Mouse (Mus musculus): Measurements from ENCODE around the gene Sft2d2. TPM values are rescaled to one million over a fixed set of nuclear protein-coding genes. Genes with fewer than 3 reads are reported as not detected.

Sft2d2 gene
- polyA plus RNA-seq, 1 experiment = 19.4 TPM

DNA sequence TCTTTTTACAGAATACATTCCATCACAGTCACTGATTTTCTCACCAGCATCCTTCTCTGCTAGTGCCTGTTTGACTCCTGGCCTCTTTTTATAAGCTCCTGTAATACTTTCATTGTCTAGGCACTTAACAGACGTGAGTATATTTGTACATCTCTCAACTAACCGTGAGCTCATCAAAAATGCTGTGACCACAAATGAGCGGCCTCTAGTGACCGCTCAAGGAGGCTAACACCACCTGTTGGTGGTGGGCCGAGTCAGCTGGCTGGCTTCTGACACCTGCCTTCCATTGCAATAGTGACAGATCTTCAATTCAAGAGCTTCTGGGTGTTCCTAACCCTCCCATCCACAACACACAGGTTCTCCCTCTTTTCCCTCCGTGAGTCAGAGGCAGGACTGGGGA, 10.8 kb downstream of the Sft2d2 start:
- no peaks in the 10 kb centered on the region for H3K27me3 ChIP-seq (ENCODE audit: control insufficient read depth, insufficient read depth, insufficient read length)
- H3ac ChIP-seq (ENCODE audit: control insufficient read depth, insufficient read length) = no peak overlapping the region
- no peak overlapping the region for H3K4me2 ChIP-seq (ENCODE audit: low read depth)
- TF ChIP-seq USF1 (IDR thresholded peaks at IDR 0.05; ENCODE audit: low read depth) (no peak), CEBPB (IDR thresholded peaks at IDR 0.05; ENCODE audit: insufficient read depth, poor library complexity, severe bottlenecking) (no peak), POLR2A (IDR thresholded peaks at IDR 0.05; ENCODE audit: insufficient read length, low read depth) (no peak), MYOG (IDR thresholded peaks at IDR 0.05; ENCODE audit: control insufficient read depth in 1 of 3, insufficient read depth in 1 of 3, insufficient read length in 2 of 3, low read depth in 2 of 3) (peak; percentile 9 to 89 (median 49)), POLR2AphosphoS2 (IDR thresholded peaks at IDR 0.05; ENCODE audit: insufficient read length, low read depth) (no peak), SRF (IDR thresholded peaks at IDR 0.05; ENCODE audit: control insufficient read depth, insufficient read length, low read depth) (no peak), E2F4 (IDR thresholded peaks at IDR 0.05; ENCODE audit: insufficient read depth) (no peak), REST (IDR thresholded peaks at IDR 0.05; ENCODE audit: insufficient read depth, insufficient read length) (no peak), TCF12 (IDR thresholded peaks at IDR 0.05; ENCODE audit: insufficient read depth, poor library complexity, severe bottlenecking) (no peak), MYOD1 (IDR thresholded peaks at IDR 0.05; ENCODE audit: control insufficient read depth in 1 of 3, insufficient read length in 2 of 3, low read depth in 2 of 3) (peak in 2 of 3 experiments; percentile 81 to 93), TCF3 (IDR thresholded peaks at IDR 0.05; ENCODE audit: insufficient read length, low read depth) (peak; percentile 31)
- no peak overlapping the region for H3K4me3 ChIP-seq
- peaks cover 47% of the 10 kb centered on the region for H3K36me3 ChIP-seq (ENCODE audit: control insufficient read depth, insufficient read depth)
- H3K79me2 ChIP-seq (ENCODE audit: control insufficient read depth, insufficient read depth) = no peaks in the 10 kb centered on the region

- no peak overlapping the region for H3K4me3 ChIP-seq
- no peak overlapping the region for H3ac ChIP-seq (ENCODE audit: control insufficient read depth, insufficient read length)
- TF ChIP-seq MAX (IDR thresholded peaks at IDR 0.05; ENCODE audit: low read depth) (no peak), POLR2A (IDR thresholded peaks at IDR 0.05; ENCODE audit: insufficient read length, low read depth) (no peak), MYOG (IDR thresholded peaks at IDR 0.05; ENCODE audit: control insufficient read depth in 1 of 3, insufficient read depth in 1 of 3, insufficient read length in 2 of 3, low read depth in 2 of 3) (no peak), MYOD1 (IDR thresholded peaks at IDR 0.05; ENCODE audit: control insufficient read depth in 1 of 3, insufficient read length in 2 of 3, low read depth in 2 of 3) (no peak), SRF (IDR thresholded peaks at IDR 0.05; ENCODE audit: control insufficient read depth, insufficient read length, low read depth) (no peak), POLR2AphosphoS2 (IDR thresholded peaks at IDR 0.05; ENCODE audit: insufficient read length, low read depth) (no peak), USF1 (IDR thresholded peaks at IDR 0.05; ENCODE audit: low read depth) (no peak), TCF3 (IDR thresholded peaks at IDR 0.05; ENCODE audit: insufficient read length, low read depth) (no peak), E2F4 (IDR thresholded peaks at IDR 0.05; ENCODE audit: insufficient read depth) (no peak), CEBPB (IDR thresholded peaks at IDR 0.05; ENCODE audit: insufficient read depth, poor library complexity, severe bottlenecking) (no peak), TCF12 (IDR thresholded peaks at IDR 0.05; ENCODE audit: insufficient read depth, poor library complexity, severe bottlenecking) (no peak), REST (IDR thresholded peaks at IDR 0.05; ENCODE audit: insufficient read depth, insufficient read length) (no peak)
- H3K79me2 ChIP-seq (ENCODE audit: control insufficient read depth, insufficient read depth) = no peaks in the 10 kb centered on the region
- H3K36me3 ChIP-seq (ENCODE audit: control insufficient read depth, insufficient read depth) = peaks cover 35% of the 10 kb centered on the region
- H3K27me3 ChIP-seq (ENCODE audit: control insufficient read depth, insufficient read depth, insufficient read length) = no peaks in the 10 kb centered on the region
- no peak overlapping the region for H3K4me2 ChIP-seq (ENCODE audit: low read depth)
These were observed 14.9 kb downstream of the Sft2d2 start for GRCm38 (mm10) chr1:165179321-165179720.

DNA sequence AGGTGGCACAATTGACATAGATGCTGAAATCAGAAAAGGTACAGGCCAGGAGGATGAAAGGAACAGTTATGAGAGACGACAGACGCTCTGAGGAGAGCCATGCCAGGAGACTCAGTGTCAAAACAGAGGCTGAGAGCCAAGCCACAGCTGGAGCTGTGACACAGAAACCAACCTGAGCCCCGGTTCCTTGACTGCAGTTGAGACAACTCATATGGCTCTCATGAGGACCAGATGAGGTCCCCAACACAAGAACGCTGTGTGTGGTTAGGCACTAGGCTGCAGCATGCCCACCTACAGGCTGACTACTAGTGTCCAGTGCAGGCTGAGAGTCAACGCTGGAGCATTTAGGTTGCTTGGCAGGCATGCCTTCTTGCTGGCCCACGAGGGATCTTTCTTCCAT, 16.2 kb downstream of the Sft2d2 start:
- Histone ChIP-seq H3K36me3 (ENCODE audit: control insufficient read depth, insufficient read depth) (peaks cover 25% of the 10 kb centered on the region), H3K4me2 (ENCODE audit: low read depth) (no peak overlapping the region), H3K79me2 (ENCODE audit: control insufficient read depth, insufficient read depth) (no peaks in the 10 kb centered on the region), H3ac (ENCODE audit: control insufficient read depth, insufficient read length) (no peak overlapping the region), H3K27me3 (ENCODE audit: control insufficient read depth, insufficient read depth, insufficient read length) (no peaks in the 10 kb centered on the region), H3K4me3 (no peak overlapping the region)
- TF ChIP-seq SRF (IDR thresholded peaks at IDR 0.05; ENCODE audit: control insufficient read depth, insufficient read length, low read depth) = no peak
- TF ChIP-seq USF1 (IDR thresholded peaks at IDR 0.05; ENCODE audit: low read depth) = no peak
- TF ChIP-seq REST (IDR thresholded peaks at IDR 0.05; ENCODE audit: insufficient read depth, insufficient read length) = no peak
- TF ChIP-seq TCF3 (IDR thresholded peaks at IDR 0.05; ENCODE audit: insufficient read length, low read depth) = no peak
- no peak for TF ChIP-seq TCF12 (IDR thresholded peaks at IDR 0.05; ENCODE audit: insufficient read depth, poor library complexity, severe bottlenecking)
- no peak for TF ChIP-seq POLR2AphosphoS2 (IDR thresholded peaks at IDR 0.05; ENCODE audit: insufficient read length, low read depth)

- H3K79me2 ChIP-seq (ENCODE audit: control insufficient read depth, insufficient read depth) = no peaks in the 10 kb centered on the region
- no peak overlapping the region for H3K4me2 ChIP-seq (ENCODE audit: low read depth)
- H3K4me3 ChIP-seq = no peak overlapping the region
- peaks cover 2% of the 10 kb centered on the region for H3K36me3 ChIP-seq (ENCODE audit: control insufficient read depth, insufficient read depth)
- H3ac ChIP-seq (ENCODE audit: control insufficient read depth, insufficient read length) = no peak overlapping the region
- H3K27me3 ChIP-seq (ENCODE audit: control insufficient read depth, insufficient read depth, insufficient read length) = no peaks in the 10 kb centered on the region
- TF ChIP-seq USF1 (IDR thresholded peaks at IDR 0.05; ENCODE audit: low read depth) (no peak), POLR2AphosphoS2 (IDR thresholded peaks at IDR 0.05; ENCODE audit: insufficient read length, low read depth) (no peak), POLR2A (IDR thresholded peaks at IDR 0.05; ENCODE audit: insufficient read length, low read depth) (no peak), TCF3 (IDR thresholded peaks at IDR 0.05; ENCODE audit: insufficient read length, low read depth) (no peak), MYOG (IDR thresholded peaks at IDR 0.05; ENCODE audit: control insufficient read depth in 1 of 3, insufficient read depth in 1 of 3, insufficient read length in 2 of 3, low read depth in 2 of 3) (no peak), E2F4 (IDR thresholded peaks at IDR 0.05; ENCODE audit: insufficient read depth) (no peak)
These were observed 20.1 kb downstream of the Sft2d2 start for GRCm38 (mm10) chr1:165174059-165174616.

DNA sequence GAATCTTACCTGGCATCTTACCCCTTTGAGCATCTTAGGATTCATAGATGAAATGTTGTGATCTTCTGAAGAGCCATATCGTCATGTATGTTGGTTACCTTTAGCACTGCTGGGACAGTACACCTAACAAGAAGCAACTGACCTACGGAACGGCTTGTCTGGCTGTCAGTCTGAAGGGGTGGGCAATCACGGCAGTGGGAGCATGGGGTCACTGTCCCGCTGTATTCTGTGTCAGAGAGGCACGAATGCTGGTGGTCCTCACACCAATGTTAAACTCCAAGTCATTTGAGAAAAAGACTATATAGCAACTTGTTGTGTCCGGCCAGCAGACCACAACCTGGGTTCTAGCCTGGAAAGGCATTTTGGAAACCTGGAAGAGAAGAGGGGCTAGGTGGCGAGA, 23.0 kb downstream of the Sft2d2 start:
- Histone ChIP-seq H3K36me3 (ENCODE audit: control insufficient read depth, insufficient read depth) (no peaks in the 10 kb centered on the region), H3K79me2 (ENCODE audit: control insufficient read depth, insufficient read depth) (no peaks in the 10 kb centered on the region)

More for the DNA sequence above, 23.0 kb downstream of the Sft2d2 start:
- H3K4me2 ChIP-seq (ENCODE audit: low read depth) = no peak overlapping the region
- H3K27me3 ChIP-seq (ENCODE audit: control insufficient read depth, insufficient read depth, insufficient read length) = no peaks in the 10 kb centered on the region
- H3ac ChIP-seq (ENCODE audit: control insufficient read depth, insufficient read length) = no peak overlapping the region
- TF ChIP-seq E2F4 (IDR thresholded peaks at IDR 0.05; ENCODE audit: insufficient read depth) = no peak
- no peak for TF ChIP-seq USF1 (IDR thresholded peaks at IDR 0.05; ENCODE audit: low read depth)
- no peak overlapping the region for H3K4me3 ChIP-seq

Data from myocyte (in vitro differentiated cells).